In the genomic region with DNA sequence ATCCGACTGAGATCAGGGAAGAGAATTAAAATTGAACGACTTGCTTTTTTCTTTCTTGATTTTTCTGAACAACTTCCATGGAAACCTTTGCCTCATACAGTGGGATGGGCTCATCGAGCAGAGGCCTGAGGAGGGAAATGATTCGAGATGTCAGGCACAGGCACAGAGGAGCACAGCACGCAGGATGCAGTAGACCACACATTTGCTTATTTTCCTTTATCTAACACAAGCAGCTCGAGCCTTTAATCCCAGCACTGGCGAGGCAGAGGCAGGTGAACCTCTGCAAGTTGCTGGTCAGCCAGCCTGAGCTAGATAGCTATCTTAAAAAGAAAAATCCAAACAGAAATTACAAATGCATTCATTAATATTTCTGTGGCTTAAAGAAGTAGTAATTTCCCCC, we compare ENCODE assay signal across 1 mouse cellular context.
TF ChIP-seq lines count a peak whose summit lies in the region.

No protein-coding gene starts in this region.

TF ChIP-seq in myocyte, 11 proteins besides CTCF, POLR2A, EP300 and RAD21 (continued from another document):
- TF ChIP-seq E2F4 (IDR thresholded peaks at IDR 0.05; ENCODE audit: insufficient read depth): no peak
- TF ChIP-seq POLR2AphosphoS2 (IDR thresholded peaks at IDR 0.05; ENCODE audit: insufficient read length, low read depth): no peak
- TF ChIP-seq MYOG (IDR thresholded peaks at IDR 0.05; ENCODE audit: control insufficient read depth in 1 of 3, insufficient read depth in 1 of 3, insufficient read length in 2 of 3, low read depth in 2 of 3): no peak
- no peak for TF ChIP-seq TCF3 (IDR thresholded peaks at IDR 0.05; ENCODE audit: insufficient read length, low read depth)
- TF ChIP-seq MYOD1 (IDR thresholded peaks at IDR 0.05; ENCODE audit: control insufficient read depth in 1 of 3, insufficient read length in 2 of 3, low read depth in 2 of 3): no peak
- no peak for TF ChIP-seq USF1 (IDR thresholded peaks at IDR 0.05; ENCODE audit: low read depth)
- no peak for TF ChIP-seq REST (IDR thresholded peaks at IDR 0.05; ENCODE audit: insufficient read depth, insufficient read length)
- no peak for TF ChIP-seq MAX (IDR thresholded peaks at IDR 0.05; ENCODE audit: low read depth)
- TF ChIP-seq SRF (IDR thresholded peaks at IDR 0.05; ENCODE audit: control insufficient read depth, insufficient read length, low read depth): no peak
- no peak for TF ChIP-seq CEBPB (IDR thresholded peaks at IDR 0.05; ENCODE audit: insufficient read depth, poor library complexity, severe bottlenecking)
